Mouse (Mus musculus) ovary, adult 10 weeks (tissue): ENCODE results near the gene Galnt16. TPM values are rescaled to one million over a fixed set of nuclear protein-coding genes. Genes with fewer than 3 reads are reported as not detected.

ENCODE experiments used
- polyA plus RNA-seq: library from polyadenylated mRNA; stranded (reverse); fragments of 350-450 nt; fragmentation: Illumina TruSeq; extraction: RNeasy Lipid Tissue Mini Kit (QIAGEN cat#74804); gene quantifications from one replicate; pipeline ENCODE4 v1.2.3, GENCODE M21; 2014

Galnt16 gene
- polyA plus RNA-seq: 2.5 TPM

GRCm38 (mm10) chr12:80517977-80518376, at the start of gene Galnt16:
Galnt16 (plus strand) TSS chr12:80518277.

DNA sequence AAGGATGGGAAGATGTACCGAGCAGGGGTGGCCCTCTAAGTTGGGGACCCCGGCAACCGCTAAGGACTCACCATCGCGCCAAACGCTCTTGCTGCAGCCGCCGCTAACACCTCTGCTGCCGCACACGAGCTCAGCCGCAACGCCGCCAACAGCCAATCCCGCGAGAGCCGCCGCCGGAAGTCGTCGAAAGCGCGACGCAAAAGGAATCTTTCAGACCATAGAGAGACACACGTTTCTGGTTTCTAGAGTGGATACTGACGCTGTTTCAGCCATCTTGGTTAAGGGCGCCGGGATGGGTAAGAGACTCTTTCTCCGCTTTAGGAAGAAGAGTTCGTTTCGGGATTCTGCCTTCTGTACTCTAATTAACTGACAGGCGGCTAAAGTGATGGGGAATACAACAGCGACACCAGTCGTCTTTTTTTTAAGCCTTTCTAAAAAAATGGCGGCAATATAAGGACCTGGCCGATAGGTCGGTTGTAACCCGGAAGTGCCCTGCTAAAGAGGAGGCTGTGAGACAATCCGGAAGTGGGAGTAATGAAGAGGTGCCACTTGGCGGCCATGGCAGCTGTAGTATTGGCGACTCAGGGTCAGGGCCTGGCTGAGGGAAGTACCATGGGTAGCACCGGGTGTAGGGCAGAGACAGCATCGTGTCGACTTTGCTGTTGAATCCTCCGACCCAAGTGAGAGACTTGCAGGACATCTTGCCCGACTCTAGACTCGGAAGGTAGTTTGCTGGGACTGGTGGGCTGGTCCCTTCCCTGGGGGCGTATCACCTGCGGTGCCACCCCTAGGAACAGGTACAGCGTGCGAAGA, 125.8 kb downstream of the Galnt16 start, which contains the start of the genes Slc39a9 and Erh:
Gene Slc39a9 (plus strand): TSS at position 191 of the 813 bp plus-strand sequence.
Gene Erh (minus strand): TSS at position 649 of the 813 bp plus-strand sequence.

Other genes with a start within 250 kb of the Galnt16 start
- gene Dcaf5, start 81.7 kb upstream of the Galnt16 start, polyA plus RNA-seq: 31.0 TPM
- gene Exd2, start 55.2 kb upstream of the Galnt16 start, polyA plus RNA-seq: 18.5 TPM
- gene Slc39a9, start 125.6 kb downstream of the Galnt16 start, polyA plus RNA-seq: 60.5 TPM
- 79.3 TPM for gene Erh, start 126.1 kb downstream of the Galnt16 start, polyA plus RNA-seq
- gene Plekhd1, start 174.3 kb downstream of the Galnt16 start, polyA plus RNA-seq: 4.4 TPM
- 0.17 TPM for gene Ccdc177, start 242.4 kb downstream of the Galnt16 start, polyA plus RNA-seq